Mouse (Mus musculus): ENCODE measurements at regions not wholly inside any gene's neighbourhood (a gene's known extent, or its start where the extent isn't known, plus 50 kb on each side); places are given as distances from the start of the nearest gene placed in this dataset.

DNA sequence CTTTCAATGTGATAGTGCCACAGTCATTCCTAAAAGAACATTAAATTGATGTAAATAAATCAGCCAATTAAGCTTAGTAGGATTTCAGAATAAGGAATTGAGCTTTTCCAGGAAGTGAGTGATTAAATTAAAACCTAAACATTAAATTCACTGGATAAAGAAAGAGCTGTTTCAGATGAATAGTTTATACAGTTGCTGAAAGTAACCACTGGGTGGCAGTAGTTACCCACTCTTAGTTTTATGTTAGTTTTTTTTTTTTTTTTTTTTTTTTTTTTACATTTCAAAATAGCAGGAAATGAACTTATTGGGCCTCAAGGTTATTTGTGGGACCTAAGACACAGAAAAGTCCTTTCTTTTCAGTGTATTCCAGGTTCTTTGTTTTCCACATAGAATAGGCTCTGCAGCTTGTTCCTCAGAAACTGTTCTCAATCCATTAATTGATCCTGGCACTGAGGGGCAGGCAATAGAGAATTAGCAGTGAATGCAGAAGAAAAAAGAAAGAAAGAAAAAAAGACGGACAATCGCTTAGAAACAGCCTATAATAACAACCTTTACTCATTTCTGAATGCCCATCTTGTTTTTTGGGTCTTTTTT lies 710.3 kb upstream of the Pcdh20 start:
- no peak for TF ChIP-seq CTCF (IDR thresholded peaks at IDR 0.05; ENCODE audit: extremely low read depth, insufficient read depth, low read length)
- no peak for TF ChIP-seq POLR2A (IDR thresholded peaks at IDR 0.05; ENCODE audit: extremely low read depth, insufficient read depth, low read length)

Measured in cortical plate, adult 2 months (tissue).